Mouse (Mus musculus) thymus, adult 2 months (tissue): ENCODE results near the gene Pax2.

ENCODE experiments used
- CTCF ChIP-seq: fragments of 200-500 bp; IDR thresholded peaks from 2 replicates; pipeline ENCODE4 v1.5.1; 2012; ENCODE audit warnings: mild to moderate bottlenecking, control low read depth, low read length, moderate library complexity, borderline replicate concordance; ENCODE audit not compliant: control insufficient read depth, poor library complexity, insufficient read depth; ENCODE audit errors: extremely low read depth
- POLR2A ChIP-seq: fragments of 200-500 bp; IDR thresholded peaks from 2 replicates; pipeline ENCODE4 v1.6.1; 2012; ENCODE audit warnings: mild to moderate bottlenecking, low read length, control low read depth, moderate library complexity; ENCODE audit not compliant: control insufficient read depth, poor library complexity, insufficient read depth; ENCODE audit errors: extremely low read depth

DNA sequence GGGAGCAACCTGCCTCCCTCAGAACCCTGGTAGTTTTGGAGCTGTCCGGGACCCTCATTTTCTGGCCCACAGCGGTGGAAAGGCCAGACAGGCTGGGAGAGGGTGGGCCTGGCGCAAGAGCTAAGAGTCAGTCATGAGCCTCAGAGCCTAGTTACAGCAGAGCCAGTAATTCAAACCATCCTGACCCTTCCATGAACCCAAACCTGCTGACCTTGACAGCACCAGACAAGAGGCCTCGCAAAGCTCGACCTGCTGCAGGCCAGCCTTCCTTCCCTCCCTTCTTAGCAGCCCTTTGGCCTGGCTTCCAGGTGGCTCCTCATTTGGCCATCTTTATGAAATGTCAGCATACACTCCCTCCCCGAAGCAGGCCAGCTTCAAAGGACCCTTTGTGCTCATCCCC lies 44.5 kb downstream of the Pax2 start:
- TF ChIP-seq POLR2A: no peak
- no peak for TF ChIP-seq CTCF
